Mouse (Mus musculus): Measurements from ENCODE around the gene Dtx3l.

DNA sequence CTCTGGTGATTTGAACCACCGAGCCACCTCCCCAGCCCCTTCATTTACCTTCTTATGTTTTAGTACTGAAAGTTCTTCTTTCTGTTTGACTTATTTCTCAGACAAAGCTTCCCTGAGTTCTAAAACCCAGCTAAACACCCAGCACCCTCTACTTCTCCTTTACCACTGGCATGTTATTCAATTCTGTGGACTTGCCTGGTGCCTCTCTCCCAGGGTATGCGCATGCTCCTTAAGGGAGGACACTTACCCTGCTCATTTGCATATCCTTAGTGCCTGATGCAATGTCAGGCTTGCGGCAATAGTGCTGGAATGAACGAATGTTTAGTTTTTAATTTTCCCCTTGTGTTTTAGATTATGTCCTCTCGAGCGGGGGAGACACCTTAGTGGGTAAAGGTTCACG, 50.8 kb downstream of the Dtx3l start:
- TF ChIP-seq CTCF (IDR thresholded peaks at IDR 0.05; ENCODE audit: extremely low read depth, insufficient read depth, insufficient read length, insufficient replicate concordance): no peak
- TF ChIP-seq POLR2A (IDR thresholded peaks at IDR 0.05; ENCODE audit: low read depth, low read length): no peak
